8 mouse cellular contexts compared by ENCODE assay signal in genomic region chr8:23531551-23532142, GRCm38 (mm10).
A peak's percentile ranks its signal among the peaks of the same experiment; 100 is the strongest.
DNase-seq lines count a peak whose midpoint lies in the region; ATAC-seq and TF ChIP-seq lines count a peak whose summit lies in the region.

No protein-coding gene starts in this region.

- 55% methylated on average over 10 of the region's 10 CpGs for WGBS in forebrain, embryonic 13.5 days
- 45% methylated on average over 10 of the region's 10 CpGs for WGBS in kidney, embryonic 16.5 days
- WGBS in liver, embryonic 14.5 days (ENCODE audit: insufficient replicate concordance): 43% methylated on average over 10 of the region's 10 CpGs

- no peak overlapping the region for H3K4me2 ChIP-seq in forebrain, embryonic 13.5 days
- H3K4me2 ChIP-seq in kidney, embryonic 16.5 days (replicated peaks; ENCODE audit: low read depth, low read length): no peak overlapping the region
- no peak overlapping the region for H3K4me2 ChIP-seq in liver, embryonic 14.5 days (ENCODE audit: low read depth)

- TF ChIP-seq EP300 in liver, embryonic 14.5 days (IDR thresholded peaks at IDR 0.05; ENCODE audit: low read depth): no peak

- ATAC-seq in forebrain, embryonic 13.5 days: peak; percentile 79
- ATAC-seq in kidney, embryonic 16.5 days (ENCODE audit: low FRiP score, low TSS enrichment): peak; percentile 59; the same call in 1 of the 2 replicates
- ATAC-seq in liver, embryonic 14.5 days (ENCODE audit: insufficient read depth): no peak

- no peaks in the 10 kb centered on the region for H3K9me3 ChIP-seq in forebrain, embryonic 13.5 days (replicated peaks)
- 0 out of 2 replicates have a peak, but pooled peaks cover 3% of the 10 kb centered on the region for H3K9me3 ChIP-seq in kidney, embryonic 16.5 days (ENCODE audit: low read length)
- no peaks in the 10 kb centered on the region for H3K9me3 ChIP-seq in liver, embryonic 14.5 days (ENCODE audit: control insufficient read depth, low read length)

- DNase-seq in cerebellum, adult 18-20 months: peak; percentile 3 to 4
- DNase-seq in cerebellum, adult 11-12 months: no peak
- DNase-seq in adipocyte (ENCODE audit: low spot score): peak; percentile 16
- DNase-seq in liver, embryonic 14.5 days (ENCODE audit: low read depth in 3 of 3, low spot score in 3 of 3): no peak
- peak; percentile 59 for DNase-seq in retina, postnatal 1 day
- DNase-seq in c-Kit-positive CD71-positive TER-119-positive erythroid progenitor cells, embryonic 14.5 days (ENCODE audit: low spot score): no peak

- no peaks in the 10 kb centered on the region for H3K36me3 ChIP-seq in forebrain, embryonic 13.5 days (ENCODE audit: poor library complexity, severe bottlenecking)
- H3K36me3 ChIP-seq in kidney, embryonic 16.5 days (ENCODE audit: insufficient read depth, low read length): no peaks in the 10 kb centered on the region
- no peaks in the 10 kb centered on the region for H3K36me3 ChIP-seq in liver, embryonic 14.5 days (replicated peaks; ENCODE audit: control insufficient read depth, insufficient read depth, low read depth)

- H3K27ac ChIP-seq in forebrain, embryonic 13.5 days: no peak overlapping the region
- H3K27ac ChIP-seq in kidney, embryonic 16.5 days (ENCODE audit: low read length): no peak overlapping the region
- no peak overlapping the region for H3K27ac ChIP-seq in liver, embryonic 14.5 days

- H3K27me3 ChIP-seq in forebrain, embryonic 13.5 days: no peaks in the 10 kb centered on the region
- H3K27me3 ChIP-seq in kidney, embryonic 16.5 days (ENCODE audit: insufficient read depth, low read length): no peaks in the 10 kb centered on the region
- H3K27me3 ChIP-seq in liver, embryonic 14.5 days (ENCODE audit: control insufficient read depth, insufficient read depth, low read length): no peaks in the 10 kb centered on the region

- TF ChIP-seq CTCF in liver, embryonic 14.5 days (IDR thresholded peaks at IDR 0.05; ENCODE audit: low read depth): peak; percentile 41

- no peak overlapping the region for H3K4me3 ChIP-seq in forebrain, embryonic 13.5 days
- H3K4me3 ChIP-seq in kidney, embryonic 16.5 days (ENCODE audit: low read length): no peak overlapping the region
- H3K4me3 ChIP-seq in liver, embryonic 14.5 days (ENCODE audit: insufficient read depth in 1 of 2, low read depth in 2 of 2, low read length in 2 of 2): no peak overlapping the region

- no peaks in the 10 kb centered on the region for H3K4me1 ChIP-seq in forebrain, embryonic 13.5 days
- no peaks in the 10 kb centered on the region for H3K4me1 ChIP-seq in kidney, embryonic 16.5 days (ENCODE audit: insufficient read depth, low read length)
- H3K4me1 ChIP-seq in liver, embryonic 14.5 days (replicated peaks; ENCODE audit: control insufficient read depth in 2 of 2, insufficient read depth in 2 of 2, low read length in 1 of 2): no peaks in the 10 kb centered on the region

- H3K9ac ChIP-seq in forebrain, embryonic 13.5 days: no peak overlapping the region
- H3K9ac ChIP-seq in kidney, embryonic 16.5 days (replicated peaks; ENCODE audit: low read length): no peak overlapping the region
- H3K9ac ChIP-seq in liver, embryonic 14.5 days (replicated peaks): no peak overlapping the region

Comparison
In these comparisons a context has a peak if more than half of its experiments do, and no peak if none do; other contexts are left out.
1. DNase-seq: peak in cerebellum, adult 18-20 months (2 of 2), adipocyte (single experiment) and retina, postnatal 1 day (single experiment); none in cerebellum, adult 11-12 months (single experiment), liver, embryonic 14.5 days (0 of 3) and c-Kit-positive CD71-positive TER-119-positive erythroid progenitor cells, embryonic 14.5 days (single experiment).